Mouse (Mus musculus): Measurements from ENCODE around the gene Mmachc.
"Not testable (repeated sequence)": the region's sequence is repeated elsewhere in the genome, so short reads cannot be mapped to it uniquely, and the experiment has no call there.

GRCm38 (mm10) chr4:116680521-116680920, 27.7 kb downstream of the Mmachc start:
- TF ChIP-seq CTCF (conservative IDR thresholded peaks at IDR 0.05; ENCODE audit: insufficient read depth, insufficient read length, low read depth, low read length); POLR2A (IDR thresholded peaks at IDR 0.05; ENCODE audit: low read depth, low read length): not testable (repeated sequence)
